Mouse (Mus musculus) lung, embryonic 16.5 days (tissue): Measurements from ENCODE around the gene Cxcl16. TPM values are rescaled to one million over a fixed set of nuclear protein-coding genes. Genes with fewer than 3 reads are reported as not detected.
A peak's percentile ranks its signal among the peaks of the same experiment; 100 is the strongest.

Experiments used
- ATAC-seq: fragments of 200-750 bp; cut with Nextera tagmentation; 2 replicates; pipeline ENCODE4 v1.8.0; 2017; ENCODE audit warnings: low read depth, mild to moderate bottlenecking, moderate library complexity
- H3K27ac ChIP-seq: fragments of 300-500 bp; sonication (generic); 2 replicates; pipeline ENCODE4 v1.5.1; 2014; ENCODE audit warnings: mild to moderate bottlenecking, control low read depth, low read length
- H3K27me3 ChIP-seq: fragments of 300-500 bp; sonication (generic); 2 replicates; pipeline ENCODE4 v1.6.1; 2014; ENCODE audit warnings: low read depth, low read length, mixed read lengths; ENCODE audit not compliant: control insufficient read depth, insufficient read depth
- H3K36me3 ChIP-seq: fragments of 300-500 bp; sonication (generic); 2 replicates; pipeline ENCODE4 v1.6.1; 2014; ENCODE audit warnings: low read length; ENCODE audit not compliant: control insufficient read depth, insufficient read depth
- H3K4me1 ChIP-seq: fragments of 300-500 bp; sonication (generic); replicated peaks from 2 replicates; pipeline ENCODE4 v1.6.1; 2014; ENCODE audit warnings: low read length, mixed read lengths; ENCODE audit not compliant: control insufficient read depth, insufficient read depth
- H3K4me2 ChIP-seq: fragments of 300-500 bp; sonication (generic); 2 replicates; pipeline ENCODE4 v1.6.1; 2014; ENCODE audit warnings: low read depth, low read length, control low read depth
- H3K4me3 ChIP-seq: fragments of 300-500 bp; sonication (generic); 2 replicates; pipeline ENCODE4 v1.5.1; 2014; ENCODE audit warnings: mild to moderate bottlenecking, low read length, control low read depth
- H3K9ac ChIP-seq: fragments of 300-500 bp; sonication (generic); 2 replicates; pipeline ENCODE4 v1.6.1; 2014; ENCODE audit warnings: low read length, control low read depth
- H3K9me3 ChIP-seq: fragments of 300-500 bp; sonication (generic); 2 replicates; pipeline ENCODE4 v1.6.1; 2016; ENCODE audit warnings: low read length; ENCODE audit not compliant: control insufficient read depth
- WGBS: fragments of 180-500 bp; shearing (Covaris S2); extraction: QIAGEN DNeasy Blood & Tissue Kit; methylation state at CpG from one replicate; pipeline ENCODE4 v1.1.7; 2014; 5-methylcytosine and 5-hydroxymethylcytosine counted together
- polyA plus RNA-seq: library from polyadenylated mRNA; unstranded; fragments of >200 nt; fragmentation: Nextera tagmentation; extraction: Ambion mirVana; gene quantifications from 2 replicates; pipeline ENCODE4 v1.2.1, GENCODE M21; 2015

Gene Cxcl16
- polyA plus RNA-seq, 1 experiment from 2014 or later = 8.3 TPM

DNA sequence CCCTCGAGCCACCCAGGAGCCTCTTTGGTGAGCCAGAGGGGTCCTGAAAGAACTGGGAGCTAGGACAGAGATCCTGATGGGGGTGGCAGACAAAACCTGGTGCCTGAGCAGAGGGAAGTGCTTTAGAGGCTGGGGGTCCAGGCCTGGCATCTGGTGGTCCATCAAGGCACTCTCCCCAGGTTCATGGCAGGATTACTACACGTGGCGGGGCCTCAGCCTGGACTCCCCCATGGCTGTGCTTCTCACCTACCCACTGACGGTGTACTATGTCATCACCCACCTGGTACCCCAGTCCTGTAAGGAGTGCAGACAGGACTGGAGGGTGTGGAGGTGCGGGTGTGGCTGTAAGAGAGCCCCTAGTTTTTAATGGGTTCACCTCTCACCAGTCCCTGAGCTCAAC lies 4.2 kb upstream of the Cxcl16 start:
- Histone ChIP-seq H3K4me2 (no peak overlapping the region), H3K9me3 (no peaks in the 10 kb centered on the region), H3K36me3 (no peaks in the 10 kb centered on the region), H3K4me3 (no peak overlapping the region), H3K27ac (no peak overlapping the region), H3K9ac (no peak overlapping the region), H3K4me1 (peaks cover 34% of the 10 kb centered on the region), H3K27me3 (peaks cover 4% of the 10 kb centered on the region)
- ATAC-seq = no peak
- WGBS = 79% methylated on average over 5 of the region's 5 CpGs

- 14% methylated on average over 30 of the region's 32 CpGs for WGBS
- Histone ChIP-seq H3K4me1 (peaks cover 8% of the 10 kb centered on the region), H3K27me3 (no peaks in the 10 kb centered on the region), H3K9me3 (no peaks in the 10 kb centered on the region), H3K9ac (peak within 1 kb of the TSS; percentile 73), H3K36me3 (no peaks in the 10 kb centered on the region), H3K27ac (no peak within 1 kb of the TSS), H3K4me3 (peak within 1 kb of the TSS; percentile 62), H3K4me2 (peak within 1 kb of the TSS; percentile 98)
- ATAC-seq = peak; percentile 24
These were observed 840 bp downstream of the Cxcl16 start, which contains the start of gene Zmynd15 for GRCm38 (mm10) chr11:70458688-70459600. TSS of gene Zmynd15 (plus strand) at chr11:70459433.

DNA sequence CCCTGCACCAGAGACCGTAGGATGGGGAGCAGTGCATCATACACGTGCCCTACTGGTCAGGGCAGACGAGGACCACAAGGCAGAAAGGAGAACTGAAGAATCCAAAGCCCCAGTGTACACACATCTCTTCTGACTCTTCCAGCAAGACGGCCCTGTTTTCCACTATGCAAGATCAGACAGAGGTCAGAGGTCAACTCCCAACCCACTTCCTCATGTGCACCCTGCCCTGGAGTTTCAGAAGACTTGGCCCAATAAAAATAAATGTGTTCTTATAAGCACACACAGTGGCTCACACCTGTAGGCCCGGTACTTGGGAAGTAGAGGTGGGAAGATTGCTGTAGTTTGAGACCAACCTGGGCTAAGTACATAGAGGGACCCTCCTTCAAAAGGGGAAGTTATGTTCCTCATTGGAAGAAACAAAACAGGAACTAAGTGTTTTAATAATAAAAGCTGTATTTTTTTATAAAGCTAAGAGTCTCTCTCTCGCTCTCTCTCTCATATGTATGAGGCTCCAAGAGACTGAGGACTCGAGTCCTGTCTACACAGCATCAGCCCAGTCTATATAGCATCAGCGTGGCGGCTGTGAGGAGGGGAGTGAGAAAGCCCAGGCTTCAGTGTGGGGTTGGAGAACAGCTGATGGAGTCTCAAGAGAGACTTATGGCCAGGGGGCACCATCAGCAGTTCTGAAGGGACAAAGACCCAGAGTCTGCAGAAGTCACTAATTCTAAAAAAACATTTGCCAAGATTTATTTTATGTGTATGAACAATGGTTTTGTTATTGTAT lies 6.3 kb downstream of the Cxcl16 start:
- no peaks in the 10 kb centered on the region for H3K9me3 ChIP-seq
- H3K4me1 ChIP-seq = peaks cover 8% of the 10 kb centered on the region
- H3K36me3 ChIP-seq = no peaks in the 10 kb centered on the region
- no peaks in the 10 kb centered on the region for H3K27me3 ChIP-seq
- H3K27ac ChIP-seq = no peak overlapping the region
- ATAC-seq = no peak
- no peak overlapping the region for H3K4me2 ChIP-seq
- WGBS = 82% methylated on average over 9 of the region's 9 CpGs
- no peak overlapping the region for H3K9ac ChIP-seq
- H3K4me3 ChIP-seq = no peak overlapping the region

GRCm38 (mm10) chr11:70451797-70452498 lies 7.8 kb downstream of the Cxcl16 start, which contains the start of gene Med11:
TSS of gene Med11 (plus strand) at chr11:70451919.
- Histone ChIP-seq H3K9ac (peak within 1 kb of the TSS; percentile 91), H3K36me3 (no peaks in the 10 kb centered on the region), H3K4me2 (peak within 1 kb of the TSS; percentile 83), H3K27ac (peak within 1 kb of the TSS; percentile 99), H3K9me3 (no peaks in the 10 kb centered on the region), H3K4me3 (peak within 1 kb of the TSS; percentile 78), H3K27me3 (no peaks in the 10 kb centered on the region), H3K4me1 (peaks cover 8% of the 10 kb centered on the region)
- peak; percentile 99 for ATAC-seq
- under 1% methylated on average over 45 of the region's 46 CpGs for WGBS

GRCm38 (mm10) chr11:70450926-70451325 lies 8.9 kb downstream of the Cxcl16 start:
- Histone ChIP-seq H3K4me2 (no peak overlapping the region), H3K27ac (no peak overlapping the region)

DNA sequence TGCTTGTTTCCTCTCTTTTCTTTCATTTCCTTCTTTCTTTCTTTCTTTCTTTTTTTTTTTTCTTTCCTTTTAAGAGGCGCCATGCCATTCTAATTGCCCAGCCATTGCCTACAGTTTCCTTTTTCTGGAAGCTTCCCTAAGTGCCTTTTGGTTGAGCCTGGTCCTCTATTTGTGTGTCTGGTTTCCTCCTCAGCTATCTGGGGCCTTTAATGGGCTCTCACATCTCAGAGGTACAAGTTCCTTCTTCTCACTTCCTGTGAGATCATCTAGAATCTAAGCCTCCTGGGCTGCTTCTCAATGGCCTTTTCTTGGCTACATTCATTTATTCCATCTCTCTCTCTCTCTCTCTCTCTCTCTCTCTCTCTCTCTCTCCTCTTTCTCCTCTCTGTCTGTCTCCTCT lies 12.4 kb downstream of the Cxcl16 start:
- 76% methylated on average over 1 of the region's 1 CpGs for WGBS
- no peak for ATAC-seq
- Histone ChIP-seq H3K36me3 (no peaks in the 10 kb centered on the region), H3K9ac (no peak overlapping the region), H3K4me1 (peaks cover 1% of the 10 kb centered on the region), H3K27me3 (no peaks in the 10 kb centered on the region), H3K4me2 (no peak overlapping the region), H3K4me3 (no peak overlapping the region), H3K9me3 (no peaks in the 10 kb centered on the region), H3K27ac (no peak overlapping the region)

More at GRCm38 (mm10) chr11:70450926-70451325, 8.9 kb downstream of the Cxcl16 start:
- 73% methylated on average over 2 of the region's 2 CpGs for WGBS
- H3K9ac ChIP-seq = no peak overlapping the region
- no peaks in the 10 kb centered on the region for H3K36me3 ChIP-seq
- H3K27me3 ChIP-seq = no peaks in the 10 kb centered on the region
- no peak for ATAC-seq
- H3K4me1 ChIP-seq = peaks cover 8% of the 10 kb centered on the region
- H3K4me3 ChIP-seq = no peak overlapping the region
- H3K9me3 ChIP-seq = no peaks in the 10 kb centered on the region

DNA sequence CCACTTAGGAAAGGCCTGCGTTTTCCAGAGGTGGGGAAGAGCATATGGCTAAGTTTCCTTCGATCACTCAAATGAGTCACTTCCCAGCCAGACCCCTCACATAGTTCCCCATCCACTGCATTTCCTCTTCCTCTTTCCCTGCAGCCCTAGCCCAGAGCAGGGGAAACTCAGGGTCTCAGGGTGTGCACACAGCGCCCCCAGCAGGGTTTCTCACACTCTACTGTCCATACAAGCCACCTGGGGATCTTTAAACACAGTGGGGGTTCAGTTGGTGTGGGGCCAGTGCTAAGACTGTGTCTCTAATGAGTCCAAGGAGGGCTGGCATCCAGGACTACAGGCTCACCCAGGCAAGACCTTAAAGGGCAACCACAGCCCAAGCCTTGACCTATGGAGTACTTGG lies 13.0 kb downstream of the Cxcl16 start:
- 36% methylated on average over 3 of the region's 3 CpGs for WGBS

GRCm38 (mm10) chr11:70444667-70445066 lies 15.1 kb downstream of the Cxcl16 start:
- 49% methylated on average over 6 of the region's 6 CpGs for WGBS
- H3K27ac ChIP-seq = no peak overlapping the region
- no peaks in the 10 kb centered on the region for H3K9me3 ChIP-seq
- no peak overlapping the region for H3K4me3 ChIP-seq
- no peaks in the 10 kb centered on the region for H3K27me3 ChIP-seq
- peak; percentile 17; the same call in 1 of the 2 replicates for ATAC-seq
- H3K4me1 ChIP-seq = no peaks in the 10 kb centered on the region
- H3K9ac ChIP-seq = no peak overlapping the region
- H3K36me3 ChIP-seq = 0 out of 2 replicates have a peak, but pooled peaks cover 4% of the 10 kb centered on the region
- no peak overlapping the region for H3K4me2 ChIP-seq

More for the DNA sequence above, 13.0 kb downstream of the Cxcl16 start:
- no peak overlapping the region for H3K9ac ChIP-seq
- H3K4me2 ChIP-seq = no peak overlapping the region
- H3K36me3 ChIP-seq = no peaks in the 10 kb centered on the region
- H3K27me3 ChIP-seq = no peaks in the 10 kb centered on the region
- H3K4me1 ChIP-seq = no peaks in the 10 kb centered on the region
- no peak overlapping the region for H3K27ac ChIP-seq
- no peak overlapping the region for H3K4me3 ChIP-seq
- no peaks in the 10 kb centered on the region for H3K9me3 ChIP-seq
- ATAC-seq = no peak
